Mouse (Mus musculus) heart, embryonic 15.5 days (tissue): ENCODE measurements around the gene Helz. TPM values are rescaled to one million over a fixed set of nuclear protein-coding genes. Genes with fewer than 3 reads are reported as not detected.

ENCODE experiments used
- ATAC-seq: fragments of 200-750 bp; cut with Nextera tagmentation; replicated peaks from 2 replicates; pipeline ENCODE4 v1.8.0; 2017; ENCODE audit warnings: low read depth, moderate TSS enrichment; ENCODE audit not compliant: insufficient number of reproducible peaks, insufficient read depth, low FRiP score
- H3K27ac ChIP-seq: fragments of 300-500 bp; sonication (generic); 2 replicates; pipeline ENCODE4 v1.5.1; 2015; ENCODE audit warnings: mild to moderate bottlenecking, inconsistent platforms
- H3K27me3 ChIP-seq: fragments of 300-500 bp; sonication (generic); 2 replicates; pipeline ENCODE4 v1.6.1; 2015; ENCODE audit warnings: inconsistent platforms
- H3K36me3 ChIP-seq: fragments of 300-500 bp; sonication (generic); 2 replicates; pipeline ENCODE4 v1.6.1; 2015; ENCODE audit warnings: mild to moderate bottlenecking, inconsistent platforms
- H3K4me1 ChIP-seq: fragments of 300-500 bp; sonication (generic); replicated peaks from 2 replicates; pipeline ENCODE4 v1.6.1; 2015; ENCODE audit warnings: inconsistent platforms
- H3K4me2 ChIP-seq: fragments of 300-500 bp; sonication (generic); 2 replicates; pipeline ENCODE4 v1.6.1; 2015; ENCODE audit warnings: inconsistent platforms, mild to moderate bottlenecking, moderate library complexity
- H3K4me3 ChIP-seq: fragments of 300-500 bp; sonication (generic); 2 replicates; pipeline ENCODE4 v1.5.1; 2015; ENCODE audit warnings: mild to moderate bottlenecking, inconsistent platforms
- H3K9ac ChIP-seq: fragments of 300-500 bp; sonication (generic); 2 replicates; pipeline ENCODE4 v1.6.1; 2015; ENCODE audit warnings: mild to moderate bottlenecking, inconsistent platforms
- H3K9me3 ChIP-seq: fragments of 300-500 bp; sonication (generic); replicated peaks from 2 replicates; pipeline ENCODE4 v1.6.1; 2016; ENCODE audit warnings: inconsistent platforms
- WGBS: fragments of 180-500 bp; shearing (Covaris S2); methylation state at CpG from one replicate; pipeline ENCODE4 v1.1.7; 2015; ENCODE audit warnings: mixed read lengths; 5-methylcytosine and 5-hydroxymethylcytosine counted together
- polyA plus RNA-seq: library from polyadenylated mRNA; unstranded; fragments of >200 nt; fragmentation: Nextera tagmentation; extraction: Ambion mirVana; gene quantifications from 2 replicates; pipeline ENCODE4 v1.2.1, GENCODE M21; 2015

Gene Helz
- polyA plus RNA-seq, 1 experiment from 2014 or later, result 11.7 TPM

- Histone ChIP-seq H3K9ac (no peak overlapping the region), H3K4me3 (no peak overlapping the region), H3K27ac (no peak overlapping the region), H3K4me2 (no peak overlapping the region), H3K9me3 (no peaks in the 10 kb centered on the region), H3K4me1 (peaks cover 14% of the 10 kb centered on the region), H3K27me3 (no peaks in the 10 kb centered on the region), H3K36me3 (peaks cover 36% of the 10 kb centered on the region)
- WGBS, result 56% methylated on average over 7 of the region's 7 CpGs
- no peak for ATAC-seq
Observed at GRCm38 (mm10) chr11:107651391-107651790, 103.7 kb downstream of the Helz start.

GRCm38 (mm10) chr11:107652137-107652536 is 104.4 kb downstream of the Helz start:
- Histone ChIP-seq H3K4me3 (no peak overlapping the region), H3K27ac (no peak overlapping the region), H3K4me1 (peaks cover 14% of the 10 kb centered on the region), H3K27me3 (no peaks in the 10 kb centered on the region), H3K4me2 (no peak overlapping the region), H3K36me3 (peaks cover 38% of the 10 kb centered on the region), H3K9me3 (no peaks in the 10 kb centered on the region), H3K9ac (no peak overlapping the region)
- WGBS, result 80% methylated on average over 8 of the region's 8 CpGs
- no peak for ATAC-seq

- no peak overlapping the region for H3K4me2 ChIP-seq
- 74% methylated on average over 4 of the region's 4 CpGs for WGBS
- no peaks in the 10 kb centered on the region for H3K9me3 ChIP-seq
- peaks cover 34% of the 10 kb centered on the region; the same call in 1 of the 2 replicates for H3K36me3 ChIP-seq
- H3K4me3 ChIP-seq, result no peak overlapping the region
- H3K9ac ChIP-seq, result no peak overlapping the region
- no peak overlapping the region for H3K27ac ChIP-seq
- H3K27me3 ChIP-seq, result no peaks in the 10 kb centered on the region
- H3K4me1 ChIP-seq, result peaks cover 8% of the 10 kb centered on the region; the same call in 1 of the 2 replicates
- ATAC-seq, result no peak
Observed at GRCm38 (mm10) chr11:107655538-107655937, 107.8 kb downstream of the Helz start.

- H3K9ac ChIP-seq, result no peak overlapping the region
- no peaks in the 10 kb centered on the region for H3K27me3 ChIP-seq
- no peak for ATAC-seq
- H3K4me3 ChIP-seq, result no peak overlapping the region
- 81% methylated on average over 5 of the region's 5 CpGs for WGBS
- no peak overlapping the region for H3K27ac ChIP-seq
- H3K4me2 ChIP-seq, result no peak overlapping the region
- no peaks in the 10 kb centered on the region for H3K9me3 ChIP-seq
- peaks cover 43% of the 10 kb centered on the region for H3K36me3 ChIP-seq
- H3K4me1 ChIP-seq, result no peaks in the 10 kb centered on the region
Observed at GRCm38 (mm10) chr11:107657117-107657516, 109.4 kb downstream of the Helz start.

GRCm38 (mm10) chr11:107660452-107660851 is 112.7 kb downstream of the Helz start:
- no peaks in the 10 kb centered on the region for H3K27me3 ChIP-seq
- no peak overlapping the region for H3K9ac ChIP-seq
- no peak overlapping the region for H3K4me3 ChIP-seq
- WGBS, result 89% methylated on average over 4 of the region's 4 CpGs
- H3K27ac ChIP-seq, result no peak overlapping the region
- H3K9me3 ChIP-seq, result no peaks in the 10 kb centered on the region
- H3K36me3 ChIP-seq, result peaks cover 72% of the 10 kb centered on the region
- no peak overlapping the region for H3K4me2 ChIP-seq
- no peak for ATAC-seq
- H3K4me1 ChIP-seq, result no peaks in the 10 kb centered on the region

- no peaks in the 10 kb centered on the region for H3K27me3 ChIP-seq
- no peaks in the 10 kb centered on the region for H3K4me1 ChIP-seq
- ATAC-seq, result no peak
- 85% methylated on average over 5 of the region's 5 CpGs for WGBS
- H3K27ac ChIP-seq, result no peak overlapping the region
- no peaks in the 10 kb centered on the region for H3K9me3 ChIP-seq
- no peak overlapping the region for H3K4me2 ChIP-seq
- H3K36me3 ChIP-seq, result peaks cover 78% of the 10 kb centered on the region
- H3K4me3 ChIP-seq, result no peak overlapping the region
- H3K9ac ChIP-seq, result no peak overlapping the region
Observed at GRCm38 (mm10) chr11:107662666-107663065, 114.9 kb downstream of the Helz start.

- 58% methylated on average over 2 of the region's 2 CpGs for WGBS
Observed at GRCm38 (mm10) chr11:107667542-107667941, 119.8 kb downstream of the Helz start.

GRCm38 (mm10) chr11:107668223-107668622 is 120.5 kb downstream of the Helz start:
- WGBS, result 82% methylated on average over 6 of the region's 6 CpGs
- peaks cover 74% of the 10 kb centered on the region for H3K36me3 ChIP-seq
- no peak overlapping the region for H3K4me2 ChIP-seq

More at GRCm38 (mm10) chr11:107667542-107667941, 119.8 kb downstream of the Helz start:
- H3K4me3 ChIP-seq, result no peak overlapping the region
- no peak overlapping the region for H3K9ac ChIP-seq
- no peak overlapping the region for H3K27ac ChIP-seq
- H3K27me3 ChIP-seq, result no peaks in the 10 kb centered on the region
- H3K36me3 ChIP-seq, result peaks cover 74% of the 10 kb centered on the region
- ATAC-seq, result no peak
- H3K4me2 ChIP-seq, result no peak overlapping the region
- H3K4me1 ChIP-seq, result no peaks in the 10 kb centered on the region
- no peaks in the 10 kb centered on the region for H3K9me3 ChIP-seq

GRCm38 (mm10) chr11:107668977-107669376 is 121.2 kb downstream of the Helz start:
- Histone ChIP-seq H3K4me1 (no peaks in the 10 kb centered on the region), H3K4me2 (no peak overlapping the region), H3K9me3 (no peaks in the 10 kb centered on the region), H3K4me3 (no peak overlapping the region), H3K27ac (no peak overlapping the region), H3K9ac (no peak overlapping the region), H3K27me3 (no peaks in the 10 kb centered on the region), H3K36me3 (peaks cover 76% of the 10 kb centered on the region)
- 77% methylated on average over 4 of the region's 4 CpGs for WGBS
- no peak for ATAC-seq

More at GRCm38 (mm10) chr11:107668223-107668622, 120.5 kb downstream of the Helz start:
- Histone ChIP-seq H3K9me3 (no peaks in the 10 kb centered on the region), H3K27me3 (no peaks in the 10 kb centered on the region), H3K9ac (no peak overlapping the region), H3K4me3 (no peak overlapping the region), H3K4me1 (no peaks in the 10 kb centered on the region), H3K27ac (no peak overlapping the region)
- ATAC-seq, result no peak

GRCm38 (mm10) chr11:107674006-107674405 is 126.3 kb downstream of the Helz start:
- peaks cover 5% of the 10 kb centered on the region; the same call in 1 of the 2 replicates for H3K4me1 ChIP-seq
- H3K9ac ChIP-seq, result no peak overlapping the region
- H3K4me3 ChIP-seq, result no peak overlapping the region
- ATAC-seq, result no peak
- peaks cover 46% of the 10 kb centered on the region for H3K36me3 ChIP-seq
- H3K9me3 ChIP-seq, result no peaks in the 10 kb centered on the region
- WGBS, result 81% methylated on average over 5 of the region's 5 CpGs
- H3K27ac ChIP-seq, result no peak overlapping the region
- H3K4me2 ChIP-seq, result no peak overlapping the region
- no peaks in the 10 kb centered on the region for H3K27me3 ChIP-seq

GRCm38 (mm10) chr11:107674601-107675000 is 126.9 kb downstream of the Helz start:
- Histone ChIP-seq H3K4me2 (no peak overlapping the region), H3K36me3 (peaks cover 43% of the 10 kb centered on the region)
- 87% methylated on average over 8 of the region's 8 CpGs for WGBS

GRCm38 (mm10) chr11:107675246-107675645 is 127.5 kb downstream of the Helz start:
- Histone ChIP-seq H3K9ac (no peak overlapping the region), H3K4me2 (no peak overlapping the region), H3K9me3 (no peaks in the 10 kb centered on the region), H3K4me3 (no peak overlapping the region), H3K27me3 (no peaks in the 10 kb centered on the region), H3K36me3 (peaks cover 37% of the 10 kb centered on the region), H3K4me1 (peaks cover 5% of the 10 kb centered on the region; the same call in 1 of the 2 replicates), H3K27ac (no peak overlapping the region)
- 79% methylated on average over 10 of the region's 10 CpGs for WGBS
- no peak for ATAC-seq

More at GRCm38 (mm10) chr11:107674601-107675000, 126.9 kb downstream of the Helz start:
- H3K27ac ChIP-seq, result no peak overlapping the region
- H3K9ac ChIP-seq, result no peak overlapping the region
- H3K4me3 ChIP-seq, result no peak overlapping the region
- H3K9me3 ChIP-seq, result no peaks in the 10 kb centered on the region
- no peak for ATAC-seq
- no peaks in the 10 kb centered on the region for H3K27me3 ChIP-seq
- peaks cover 5% of the 10 kb centered on the region; the same call in 1 of the 2 replicates for H3K4me1 ChIP-seq
